Mouse (Mus musculus): ENCODE measurements around the gene Adh6b.

DNA sequence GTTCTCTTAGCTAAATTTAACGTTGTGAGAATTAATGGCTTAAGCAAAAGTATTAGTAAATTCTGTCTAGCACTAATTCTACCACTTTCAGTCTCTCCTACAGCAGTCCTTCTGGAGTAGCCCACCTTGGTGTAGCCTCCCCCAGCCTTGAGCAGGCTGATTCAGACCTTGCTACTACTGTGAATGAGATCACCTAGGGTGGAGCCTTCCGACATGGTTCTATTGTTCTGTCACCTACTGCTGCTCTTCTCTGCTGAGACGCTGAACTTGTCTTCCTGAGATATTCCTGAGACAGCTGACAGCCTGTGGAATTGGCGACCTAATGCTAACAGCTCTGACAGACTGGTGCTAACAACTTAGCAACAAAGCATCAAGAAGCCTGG, 37.1 kb upstream of the Adh6b start:
- TF ChIP-seq CTCF (IDR thresholded peaks at IDR 0.05; ENCODE audit: control insufficient read depth, insufficient read depth, low read length) (no peak), POLR2A (IDR thresholded peaks at IDR 0.05; ENCODE audit: borderline replicate concordance, control insufficient read depth, low read depth, low read length) (no peak)

Measured in bone marrow, adult 2 months (tissue).